Mouse (Mus musculus) c-Kit-positive CD71-negative TER-119-negative erythroid progenitor cells, embryonic 14.5 days (primary cell): ENCODE results near the gene Rab11fip4.
A peak's percentile ranks its signal among the peaks of the same experiment; 100 is the strongest.
"Not testable (repeated sequence)": the region's sequence is repeated elsewhere in the genome, so short reads cannot be mapped to it uniquely, and the experiment has no call there.

Experiments
- DNase-seq: peaks from one replicate; pipeline ENCODE4 v3.0.0-alpha.2; 2013; ENCODE audit warnings: low read depth

Gene Rab11fip4

GRCm38 (mm10) chr11:79678363-79679153, 87.5 kb downstream of the Rab11fip4 start:
- no peak for DNase-seq

GRCm38 (mm10) chr11:79679929-79680328, 88.9 kb downstream of the Rab11fip4 start:
- DNase-seq: no peak

- no peak for DNase-seq
These were observed 89.5 kb downstream of the Rab11fip4 start for GRCm38 (mm10) chr11:79680559-79680958.

- DNase-seq: no peak
These were observed 90.2 kb downstream of the Rab11fip4 start for GRCm38 (mm10) chr11:79681182-79681581.

GRCm38 (mm10) chr11:79681798-79682197, 90.8 kb downstream of the Rab11fip4 start:
- DNase-seq: no peak

GRCm38 (mm10) chr11:79685109-79685508, 94.1 kb downstream of the Rab11fip4 start:
- no peak for DNase-seq

- peak; percentile 88 for DNase-seq
These were observed 95.6 kb downstream of the Rab11fip4 start for GRCm38 (mm10) chr11:79686501-79687121.

GRCm38 (mm10) chr11:79689916-79690315, 98.9 kb downstream of the Rab11fip4 start:
- DNase-seq: no peak

GRCm38 (mm10) chr11:79691513-79691912, 100.5 kb downstream of the Rab11fip4 start:
- DNase-seq: no peak

GRCm38 (mm10) chr11:79696390-79697307, 105.6 kb downstream of the Rab11fip4 start:
- no peak for DNase-seq

- no peak for DNase-seq
These were observed 107.1 kb downstream of the Rab11fip4 start for GRCm38 (mm10) chr11:79698071-79698470.

GRCm38 (mm10) chr11:79698542-79698941, 107.5 kb downstream of the Rab11fip4 start:
- not testable (repeated sequence) for DNase-seq

- no peak for DNase-seq
These were observed 110.5 kb downstream of the Rab11fip4 start for GRCm38 (mm10) chr11:79701466-79701865.

GRCm38 (mm10) chr11:79702092-79702491, 111.1 kb downstream of the Rab11fip4 start:
- no peak for DNase-seq

- DNase-seq: peak; percentile 48
These were observed 112.4 kb downstream of the Rab11fip4 start for GRCm38 (mm10) chr11:79703452-79703851.

GRCm38 (mm10) chr11:79703885-79704291, 112.9 kb downstream of the Rab11fip4 start:
- no peak for DNase-seq

GRCm38 (mm10) chr11:79704318-79705150, 113.5 kb downstream of the Rab11fip4 start:
- DNase-seq: peak; percentile 81

- DNase-seq: no peak
These were observed 116.1 kb downstream of the Rab11fip4 start for GRCm38 (mm10) chr11:79707084-79707483.

GRCm38 (mm10) chr11:79710868-79711765, 120.1 kb downstream of the Rab11fip4 start:
- DNase-seq: peak; percentile 56

- no peak for DNase-seq
These were observed 120.9 kb downstream of the Rab11fip4 start for GRCm38 (mm10) chr11:79711766-79712369.
